32 mouse cellular contexts compared by ENCODE assay signal in the genomic region with DNA sequence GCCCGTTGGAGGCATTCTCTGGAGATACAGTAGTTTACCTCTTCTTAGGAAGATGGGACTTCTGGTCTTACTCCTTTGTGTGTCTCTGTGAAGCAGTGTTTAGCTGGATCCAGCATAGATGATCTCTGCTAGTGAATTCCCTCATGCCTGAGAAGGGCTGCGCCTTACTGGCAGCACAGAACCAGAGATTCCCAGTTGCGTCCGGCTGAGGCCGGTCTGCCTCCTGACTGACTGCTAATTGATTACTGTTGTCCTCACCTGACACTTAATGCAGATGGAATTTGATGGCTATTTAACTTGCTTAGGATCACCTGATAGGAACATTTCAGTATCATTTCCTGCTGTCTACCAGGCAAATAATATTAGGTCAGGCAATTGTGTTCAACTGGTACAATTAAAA. TPM values are rescaled to one million over a fixed set of nuclear protein-coding genes. Genes with fewer than 3 reads are reported as not detected.
A peak's percentile ranks its signal among the peaks of the same experiment; 100 is the strongest.
DNase-seq lines count a peak whose midpoint lies in the region; ATAC-seq and TF ChIP-seq lines count a peak whose summit lies in the region.
"Had no signal": no experiment of that assay in that cellular context is flagged by ENCODE, and none has a peak within 500 bp of the region (broad histone marks: within the 10 kb centered on the region; RNA-seq: fewer than 3 reads in every experiment).

No protein-coding gene starts in this region.

- no peak overlapping the region for H3K9ac ChIP-seq in ES-E14 (ENCODE audit: insufficient read depth, low read depth, low read length, poor library complexity, severe bottlenecking)
- no peak overlapping the region for H3K9ac ChIP-seq in hindbrain, embryonic 16.5 days (ENCODE audit: low read depth, low read length)
- H3K9ac ChIP-seq: embryonic facial prominence, embryonic 13.5 days; forebrain, postnatal 0 days; heart, embryonic 15.5 days; hindbrain, embryonic 12.5 days; limb, embryonic 12.5 days; liver, embryonic 15.5 days; lung, embryonic 14.5 days; midbrain, embryonic 12.5 days; neural tube, embryonic 13.5 days had no signal

- H3K9me3 ChIP-seq in ES-E14 (ENCODE audit: control insufficient read depth, insufficient read depth, low read depth, low read length): no peaks in the 10 kb centered on the region
- H3K9me3 ChIP-seq in hindbrain, embryonic 16.5 days (ENCODE audit: control insufficient read depth, low read length): no peaks in the 10 kb centered on the region
- H3K9me3 ChIP-seq: embryonic facial prominence, embryonic 13.5 days; forebrain, embryonic 10.5 days; G1E; heart, embryonic 10.5 days; heart, embryonic 15.5 days; hindbrain, embryonic 12.5 days; limb, embryonic 12.5 days; liver, embryonic 15.5 days; midbrain, embryonic 12.5 days; neural tube, embryonic 13.5 days had no signal

- no peak for ATAC-seq in hindbrain, embryonic 16.5 days
- ATAC-seq: CD4-positive, CD25-positive, alpha-beta regulatory T cell, adult 4 months; forebrain, postnatal 0 days; intestine, embryonic 16.5 days had no signal

- TF ChIP-seq CTCF in kidney, adult 2 months (conservative IDR thresholded peaks at IDR 0.05; ENCODE audit: insufficient read depth, insufficient read length, low read depth, low read length): no peak

- in situ Hi-C loops in ES-E14 (cut with MboI; ENCODE audit: low sequenced_read_pairs in 2 of 2, unreplicated experiment in 2 of 2): no loop called here

- H3K27me3 ChIP-seq in kidney, adult 2 months (replicated peaks; ENCODE audit: control insufficient read depth, insufficient read depth, low read length): no peaks in the 10 kb centered on the region
- no peaks in the 10 kb centered on the region for H3K27me3 ChIP-seq in hindbrain, embryonic 16.5 days (replicated peaks; ENCODE audit: control insufficient read depth, insufficient read depth, low read length)
- H3K27me3 ChIP-seq: embryonic facial prominence, embryonic 13.5 days; heart, embryonic 15.5 days; hindbrain, embryonic 12.5 days; limb, embryonic 12.5 days; liver, embryonic 15.5 days; midbrain, embryonic 12.5 days; neural tube, embryonic 13.5 days had no signal

- 88% methylated on average over 5 of the region's 5 CpGs for WGBS in kidney, adult 2 months
- WGBS in hindbrain, embryonic 16.5 days: 96% methylated on average over 5 of the region's 5 CpGs

- no peak overlapping the region for H3K4me3 ChIP-seq in kidney, adult 2 months (ENCODE audit: insufficient read depth, low read depth, low read length)
- no peak overlapping the region for H3K4me3 ChIP-seq in ES-E14 (ENCODE audit: insufficient read depth in 1 of 2, low read depth in 1 of 2, low read length in 2 of 2, poor library complexity in 1 of 2, severe bottlenecking in 1 of 2)
- H3K4me3 ChIP-seq in hindbrain, embryonic 16.5 days (ENCODE audit: low read length): no peak overlapping the region
- H3K4me3 ChIP-seq: embryonic facial prominence, embryonic 13.5 days; forebrain, embryonic 10.5 days; heart, embryonic 10.5 days; heart, embryonic 15.5 days; hindbrain, embryonic 12.5 days; left cerebral cortex, adult 2 months; limb, embryonic 12.5 days; liver, embryonic 15.5 days; midbrain, embryonic 12.5 days; neural tube, embryonic 13.5 days had no signal

- no peak overlapping the region for H3K4me2 ChIP-seq in hindbrain, embryonic 16.5 days (ENCODE audit: low read length)
- H3K4me2 ChIP-seq: embryonic facial prominence, embryonic 13.5 days; heart, embryonic 15.5 days; hindbrain, embryonic 12.5 days; limb, embryonic 12.5 days; liver, embryonic 15.5 days; lung, embryonic 14.5 days; midbrain, embryonic 12.5 days; neural tube, embryonic 13.5 days had no signal

- H3K27ac ChIP-seq in kidney, adult 2 months (ENCODE audit: insufficient read depth, low read depth, low read length): no peak overlapping the region
- no peak overlapping the region for H3K27ac ChIP-seq in ES-E14 (ENCODE audit: insufficient read depth, low read depth, low read length, poor library complexity, severe bottlenecking)
- no peak overlapping the region for H3K27ac ChIP-seq in hindbrain, embryonic 16.5 days (ENCODE audit: low read depth, low read length)
- H3K27ac ChIP-seq: embryonic facial prominence, embryonic 13.5 days; forebrain, embryonic 10.5 days; heart, embryonic 10.5 days; heart, embryonic 15.5 days; hindbrain, embryonic 12.5 days; left cerebral cortex, adult 2 months; limb, embryonic 12.5 days; liver, embryonic 15.5 days; midbrain, embryonic 12.5 days; neural tube, embryonic 13.5 days; stomach, postnatal 0 days had no signal

- no peak for TF ChIP-seq POLR2A in kidney, adult 2 months (IDR thresholded peaks at IDR 0.05; ENCODE audit: low read depth, low read length)

- no peaks in the 10 kb centered on the region for H3K4me1 ChIP-seq in kidney, adult 2 months (ENCODE audit: control insufficient read depth, insufficient read depth, low read length)
- peaks cover 0 to 2% of the 10 kb centered on the region in 2 experiments; a peak in 2 of 4 replicates for H3K4me1 ChIP-seq in ES-E14 (ENCODE audit: control insufficient read depth in 2 of 2, insufficient read depth in 2 of 2, low read length in 2 of 2, poor library complexity in 1 of 2)
- H3K4me1 ChIP-seq in hindbrain, embryonic 16.5 days (ENCODE audit: control insufficient read depth, insufficient read depth, low read depth, low read length): no peaks in the 10 kb centered on the region
- H3K4me1 ChIP-seq: embryonic facial prominence, embryonic 13.5 days; forebrain, embryonic 10.5 days; limb, embryonic 12.5 days; liver, embryonic 15.5 days; midbrain, embryonic 12.5 days; neural tube, embryonic 13.5 days had no signal

- H3K36me3 ChIP-seq in kidney, adult 2 months (ENCODE audit: control insufficient read depth, insufficient read depth, low read length): peaks cover 17% of the 10 kb centered on the region
- H3K36me3 ChIP-seq in ES-E14 (ENCODE audit: control insufficient read depth, insufficient read depth, low read length, poor library complexity, severe bottlenecking): peaks cover 13% of the 10 kb centered on the region
- H3K36me3 ChIP-seq in hindbrain, embryonic 16.5 days (ENCODE audit: control insufficient read depth, insufficient read depth, low read length): peaks cover 44% of the 10 kb centered on the region

- peak; percentile 51 for DNase-seq in kidney, adult 2 months
- no peak for DNase-seq in kidney, postnatal 4 days
- peak; percentile 47 for DNase-seq in ES-E14 (ENCODE audit: low read depth, low spot score)
- DNase-seq in kidney, adult 9 months: peak; percentile 32
- DNase-seq in thymus, adult 18-20 months: no peak
- no peak for DNase-seq in frontal cortex, postnatal 14 days (ENCODE audit: low spot score in 2 of 2)
- DNase-seq: adrenal gland, postnatal 25 days; cerebellum, adult 11-12 months; cerebellum, postnatal 10 days; forebrain, postnatal 0 days; gastrocnemius, postnatal 14 days; heart, postnatal 36 days; lung, embryonic 14.5 days; lung, postnatal 36 days; right cerebral cortex, postnatal 4 days; thymus, adult 2 months; thymus, postnatal 36 days had no signal

TF ChIP-seq in ES-E14, 5 proteins besides CTCF, POLR2A, EP300 and RAD21:
- TF ChIP-seq MAFK (IDR thresholded peaks at IDR 0.05; ENCODE audit: insufficient read depth, low read depth, low read length) (no peak), CHD2 (IDR thresholded peaks at IDR 0.05; ENCODE audit: low read depth, low read length) (no peak), ZNF384 (IDR thresholded peaks at IDR 0.05; ENCODE audit: low read depth, low read length) (no peak), ZC3H11A (IDR thresholded peaks at IDR 0.05; ENCODE audit: borderline replicate concordance, low read depth, low read length) (no peak), HCFC1 (IDR thresholded peaks at IDR 0.05; ENCODE audit: borderline replicate concordance, insufficient read depth, low read length) (no peak)

RNA-seq across cellular contexts. Expression of gene Specc1l, which starts 49.4 kb away (rescaled TPM):
- 14.0 and 15.6 TPM in 2 replicates for polyA plus RNA-seq in kidney, adult 2 months (2012; rRNA removed)
- 23.5 TPM in 2 replicates for total RNA-seq in ES-E14 (2012; rRNA removed)
- polyA plus RNA-seq in hindbrain, embryonic 16.5 days (2015; fragmentation: Nextera tagmentation; extraction: Ambion mirVana): 24.7 and 29.6 TPM in 2 replicates

RNA-seq across cellular contexts. Expression of gene Adora2a, which starts 55.4 kb away (rescaled TPM):
- polyA plus RNA-seq in kidney, adult 2 months (2012; rRNA removed): 11.4 and 13.3 TPM in 2 replicates
- total RNA-seq in ES-E14 (2012; rRNA removed): 0.58 and 1.1 TPM in 2 replicates
- 3.6 and 4.6 TPM in 2 replicates for polyA plus RNA-seq in hindbrain, embryonic 16.5 days (2015; fragmentation: Nextera tagmentation; extraction: Ambion mirVana)

Comparison
In these comparisons a context has a peak if more than half of its experiments do, and no peak if none do; other contexts are left out.
1. DNase-seq: peak in kidney, adult 2 months (single experiment), ES-E14 (single experiment) and kidney, adult 9 months (single experiment); none in kidney, postnatal 4 days (0 of 2), thymus, adult 18-20 months (0 of 2) and frontal cortex, postnatal 14 days (0 of 2).